Mouse (Mus musculus) mature B cell (primary cell): ENCODE measurements at regions not wholly inside any gene's neighbourhood (a gene's known extent, or its start where the extent isn't known, plus 50 kb on each side); places are given as distances from the start of the nearest gene placed in this dataset.

Experiments used
- in situ Hi-C: fragments of 300-500 bp; cut with MboI; formaldehyde crosslinking; loops from 2 replicates; pipeline ENCODE4 v1.14.3; 2019

DNA sequence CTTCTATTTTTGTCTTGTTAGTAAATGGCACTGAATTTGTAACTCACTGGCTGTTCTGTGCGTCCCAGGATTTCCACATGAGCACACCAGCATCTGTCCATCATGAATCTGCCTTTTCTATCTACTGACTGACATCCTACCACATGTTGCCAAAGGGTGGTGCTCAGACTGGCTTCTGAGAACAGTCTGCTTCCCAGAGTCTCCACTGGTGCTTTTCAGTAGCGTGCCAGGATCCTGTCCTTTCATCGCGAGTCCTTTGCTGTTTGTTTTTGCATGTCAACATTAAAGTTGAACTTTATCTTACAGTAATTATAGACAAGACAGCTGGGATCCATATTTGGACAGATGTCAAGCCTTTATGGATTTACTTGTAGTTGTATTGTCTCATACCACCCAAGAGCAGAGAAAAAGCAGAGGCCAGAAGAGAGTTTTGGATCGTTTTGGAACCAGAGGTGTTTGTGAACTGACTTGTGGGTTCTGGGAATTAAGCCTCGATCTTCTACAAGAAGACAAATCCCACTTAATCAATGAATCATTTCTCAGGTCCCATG, 314.0 kb upstream of the Agtr1b start:
- in situ Hi-C loops, result no loop called here

DNA sequence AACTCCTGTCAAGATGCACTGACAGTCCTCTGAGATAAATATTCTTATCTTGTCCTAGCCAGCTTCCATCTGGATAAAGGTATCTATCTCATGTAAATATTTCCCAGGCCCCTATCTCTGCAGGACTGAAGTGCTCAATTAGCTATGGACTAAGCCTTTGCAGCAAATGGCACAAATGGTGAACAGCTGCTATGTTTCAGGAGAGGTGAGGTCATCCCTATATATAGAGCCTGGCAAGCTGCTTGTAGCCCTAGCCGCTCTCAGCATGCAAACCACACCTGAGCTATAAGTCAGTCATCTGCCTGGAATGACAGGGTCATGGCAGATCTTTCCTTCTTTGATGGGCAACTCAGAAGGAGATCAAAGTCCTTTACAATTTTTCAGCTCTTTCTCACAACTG, 294.9 kb upstream of the Agtr1b start:
- in situ Hi-C loops, result loop anchor here (25.0 kb wide), 2 partner anchors 1275 to 1525 kb away; no protein-coding TSS in a partner anchor

DNA sequence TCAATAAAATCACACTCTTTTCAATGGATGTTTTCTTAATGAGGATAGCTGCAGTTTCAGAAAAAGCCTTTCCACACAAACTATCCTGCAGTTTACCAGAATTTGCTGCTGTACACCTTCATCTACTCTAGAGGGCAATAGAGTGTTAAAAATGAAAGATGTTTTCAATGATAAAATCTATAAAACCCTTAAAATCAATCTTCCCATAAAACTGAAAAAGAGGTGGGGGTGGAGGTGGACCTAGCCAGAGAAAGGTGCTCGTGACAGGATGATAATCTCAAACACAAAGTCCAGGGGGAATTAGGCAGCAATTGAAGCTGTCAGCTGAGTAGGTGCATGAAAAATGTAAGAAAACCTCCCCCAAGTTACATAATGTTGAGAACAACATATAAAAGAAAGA, 288.4 kb upstream of the Agtr1b start:
- in situ Hi-C loops, result loop anchor here (25.0 kb wide), 2 partner anchors 1282 to 1532 kb away; no protein-coding TSS in a partner anchor
